Mouse (Mus musculus) layer of hippocampus, adult 11-12 months (tissue): ENCODE data around the gene Ren1.

Experiments used
- DNase-seq: peaks from one replicate; pipeline ENCODE4 v3.0.0; 2022; ENCODE audit warnings: low spot score

Gene Ren1

DNA sequence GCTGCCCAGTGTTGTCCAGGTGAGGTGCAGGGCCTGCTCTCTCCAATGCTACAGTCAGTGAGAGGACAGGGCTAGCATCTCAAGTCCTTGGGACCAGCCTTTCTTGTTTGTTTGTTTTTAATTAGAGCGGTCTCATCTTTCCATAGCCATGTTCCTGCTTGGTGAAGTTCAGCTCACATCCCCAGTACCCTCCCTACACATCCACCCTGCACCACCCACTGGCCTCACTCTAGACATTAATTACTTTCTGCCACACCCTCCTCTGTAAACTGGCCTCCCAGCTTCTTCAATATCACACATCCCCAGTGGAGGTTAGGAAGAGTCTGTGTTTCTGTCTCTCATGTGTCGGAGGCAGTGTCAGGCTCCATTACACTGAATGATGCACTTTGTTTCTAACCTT lies 6.0 kb upstream of the Ren1 start:
- DNase-seq: no peak

GRCm38 (mm10) chr1:133346531-133346930 lies 3.8 kb upstream of the Ren1 start:
- no peak for DNase-seq

GRCm38 (mm10) chr1:133347226-133347625 lies 3.1 kb upstream of the Ren1 start:
- DNase-seq: no peak

DNA sequence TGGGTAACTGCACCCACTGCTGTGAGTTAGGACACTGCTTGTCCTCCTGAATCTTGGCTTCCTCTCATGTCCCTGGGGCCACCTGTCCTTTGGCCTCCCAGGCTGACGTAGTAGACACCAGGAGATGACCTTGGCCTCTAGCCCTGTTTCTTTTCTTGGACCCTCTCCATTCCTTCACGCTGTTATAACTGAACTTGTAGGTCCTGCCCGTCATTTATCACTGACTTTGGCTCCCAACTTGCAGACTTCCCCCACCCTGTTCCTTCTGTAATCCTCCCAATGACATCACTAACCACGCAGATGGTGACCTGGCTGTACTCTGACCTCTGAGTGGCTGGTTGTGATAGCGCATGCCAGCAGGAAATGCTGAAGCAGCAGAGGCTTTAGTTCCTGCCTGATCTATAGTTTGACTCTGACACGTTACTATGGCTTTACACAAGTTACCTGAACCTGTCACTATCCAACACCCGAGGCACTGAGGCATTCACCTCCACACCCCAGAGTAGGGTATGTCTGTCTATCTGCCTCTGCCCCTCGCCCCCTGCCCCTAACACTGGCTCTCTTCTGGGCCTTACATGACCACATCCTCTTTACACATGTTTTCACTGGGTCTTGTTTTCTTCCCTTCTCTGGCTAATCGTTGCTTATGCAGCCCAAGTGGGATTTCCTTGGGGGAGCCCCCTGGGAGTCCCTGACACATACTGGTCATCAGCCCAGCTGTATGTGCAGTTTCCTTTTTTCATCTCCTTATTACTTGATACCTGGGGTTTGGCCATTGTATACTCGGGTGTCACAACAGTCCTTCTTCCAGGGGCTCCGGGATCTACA lies 2.4 kb upstream of the Ren1 start:
- DNase-seq: no peak

DNA sequence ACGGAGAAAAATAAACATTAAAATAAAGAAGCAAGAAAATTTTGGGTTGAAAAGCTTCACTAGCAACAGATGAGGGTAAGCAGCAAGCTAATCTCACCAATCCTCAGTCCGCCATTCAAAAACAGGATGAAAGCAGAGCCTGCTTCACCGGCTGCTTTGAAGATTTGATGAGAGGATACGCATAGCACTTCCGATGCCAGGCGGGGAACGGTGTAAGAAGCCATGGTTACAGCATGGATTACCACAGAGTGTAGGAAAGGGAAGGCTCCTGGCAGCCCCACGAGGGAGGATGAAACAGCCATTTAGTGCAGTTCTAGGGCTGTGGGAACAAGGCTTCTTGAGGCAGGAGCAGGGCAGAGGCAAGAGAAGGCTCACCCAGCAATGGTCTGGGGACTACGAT lies 1.5 kb downstream of the Ren1 start:
- no peak for DNase-seq

DNA sequence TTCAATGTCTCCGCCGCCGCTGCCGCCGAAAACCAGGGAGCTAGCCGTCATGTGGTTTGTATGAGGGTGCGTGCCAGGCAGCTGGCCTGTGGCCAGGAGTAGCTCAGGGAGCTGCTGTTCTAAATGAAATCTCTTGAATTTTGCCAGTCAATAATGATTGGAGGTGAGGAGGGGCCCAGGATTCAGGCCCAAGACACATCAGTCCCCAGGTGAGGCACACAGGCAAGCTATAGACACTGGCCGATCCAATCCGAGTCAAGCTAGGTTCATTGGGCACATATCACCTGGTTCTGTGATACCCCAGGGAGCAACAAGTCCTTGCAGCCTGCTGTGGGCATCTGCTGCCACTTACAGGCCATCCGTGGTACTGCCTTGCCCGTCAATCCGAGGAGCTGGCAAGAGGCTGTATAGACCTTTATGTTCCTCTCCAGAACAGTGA lies 3.1 kb downstream of the Ren1 start:
- peak; percentile 84 for DNase-seq

GRCm38 (mm10) chr1:133355469-133355868 lies 5.2 kb downstream of the Ren1 start:
- no peak for DNase-seq

GRCm38 (mm10) chr1:133355912-133356311 lies 5.6 kb downstream of the Ren1 start:
- no peak for DNase-seq

DNA sequence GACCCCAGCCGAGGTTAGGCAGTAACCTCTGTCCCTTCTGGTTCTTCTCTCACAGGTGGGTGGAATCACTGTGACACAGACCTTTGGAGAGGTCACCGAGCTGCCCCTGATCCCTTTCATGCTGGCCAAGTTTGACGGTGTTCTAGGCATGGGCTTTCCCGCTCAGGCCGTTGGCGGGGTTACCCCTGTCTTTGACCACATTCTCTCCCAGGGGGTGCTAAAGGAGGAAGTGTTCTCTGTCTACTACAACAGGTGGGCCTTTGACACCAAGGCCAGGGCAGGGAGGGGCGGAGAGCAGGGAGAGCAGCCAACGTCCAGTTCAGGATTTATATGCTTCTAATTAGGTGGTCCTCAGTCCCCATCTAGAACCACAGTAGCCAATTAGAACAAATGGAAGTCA lies 6.0 kb downstream of the Ren1 start:
- no peak for DNase-seq

DNA sequence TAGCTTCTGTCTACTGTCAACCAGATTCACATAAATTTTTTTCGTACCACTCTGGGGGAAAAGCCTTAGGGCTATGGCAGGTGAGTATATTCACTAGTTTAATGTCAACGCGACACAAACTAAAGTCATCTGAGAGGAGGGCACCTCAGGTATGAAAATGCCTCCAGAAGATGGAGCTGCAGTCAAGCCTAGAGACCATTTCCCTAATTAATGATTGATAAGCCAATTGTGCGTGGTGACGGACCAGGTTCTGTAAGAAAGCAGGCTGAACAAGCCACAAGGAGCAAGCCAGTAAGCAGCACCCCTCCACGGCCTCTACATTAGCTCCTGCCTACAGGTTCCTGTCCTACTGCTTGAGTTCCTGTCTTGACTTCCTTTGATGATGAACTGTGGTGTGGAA lies 10.7 kb downstream of the Ren1 start:
- no peak for DNase-seq

GRCm38 (mm10) chr1:133362103-133362502 lies 11.8 kb downstream of the Ren1 start:
- no peak for DNase-seq

DNA sequence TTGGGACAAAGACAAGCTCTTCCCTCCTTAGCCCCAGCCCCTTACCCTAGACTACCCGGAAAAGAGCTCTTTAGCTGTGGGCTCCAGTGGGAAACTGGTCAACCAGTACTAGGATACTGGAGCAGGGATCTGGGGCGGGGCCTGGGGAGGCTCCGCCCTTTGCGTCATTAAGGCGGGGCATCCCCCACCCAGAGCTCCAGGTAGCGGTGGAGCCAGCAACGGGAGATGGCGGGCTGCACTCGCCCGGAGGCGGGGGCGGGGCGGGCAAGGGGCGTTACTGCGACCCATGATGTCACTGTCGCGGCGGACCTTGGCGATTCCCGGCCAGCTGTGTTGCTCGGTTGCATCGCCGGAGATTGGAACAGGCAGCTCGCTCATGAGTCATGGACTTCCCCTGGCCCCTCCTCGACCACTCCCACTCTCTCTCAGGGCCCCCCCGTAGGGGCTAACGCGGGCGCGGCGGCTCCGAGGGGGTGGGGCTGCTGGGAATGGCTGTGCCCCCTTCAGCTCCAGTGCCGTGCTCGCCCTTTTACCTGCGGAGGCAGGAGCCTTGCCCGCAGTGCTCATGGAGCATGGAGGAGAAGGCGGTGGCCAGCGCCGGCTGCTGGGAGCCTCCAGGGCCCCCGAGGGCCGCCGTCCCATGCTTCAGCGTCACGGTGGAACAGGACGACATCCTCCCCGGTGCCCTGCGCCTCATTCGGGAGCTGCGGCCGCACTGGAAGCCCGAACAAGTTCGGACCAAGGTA lies 13.1 kb downstream of the Ren1 start, which contains the start of gene Etnk2:
Gene Etnk2, plus strand, starts transcription at position 297 of the 746 bp plus-strand sequence.
- peak; percentile 63 for DNase-seq

DNA sequence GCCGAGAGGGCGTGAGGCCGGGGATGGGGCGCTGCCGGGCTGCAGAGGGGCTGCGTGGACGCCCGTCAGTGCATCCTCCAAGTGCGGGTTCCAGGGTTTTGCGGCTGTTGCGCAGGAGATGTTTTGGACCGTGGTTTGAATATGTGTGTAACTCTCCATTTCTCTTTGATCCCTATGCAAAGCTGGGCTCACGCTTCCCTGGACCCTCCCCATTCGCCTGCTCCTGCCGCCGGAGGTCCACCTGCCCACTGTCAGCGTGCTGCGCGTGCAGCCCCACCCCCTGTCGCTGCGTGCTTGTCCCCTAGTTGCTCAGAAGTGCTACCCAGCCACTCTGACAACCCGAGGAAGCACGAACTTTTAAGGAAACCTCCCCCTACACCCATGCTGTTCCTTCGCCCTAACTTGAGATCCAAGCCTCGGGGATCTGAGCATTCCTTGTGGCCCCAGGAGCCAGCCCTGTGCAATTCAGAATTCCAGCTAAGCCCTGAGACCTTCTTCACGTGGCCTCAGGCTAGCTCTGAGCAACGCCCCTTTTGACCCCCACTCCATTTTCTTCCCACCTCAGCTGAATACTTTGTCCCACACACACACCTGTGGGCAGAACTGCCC lies 13.8 kb downstream of the Ren1 start:
- DNase-seq: no peak

DNA sequence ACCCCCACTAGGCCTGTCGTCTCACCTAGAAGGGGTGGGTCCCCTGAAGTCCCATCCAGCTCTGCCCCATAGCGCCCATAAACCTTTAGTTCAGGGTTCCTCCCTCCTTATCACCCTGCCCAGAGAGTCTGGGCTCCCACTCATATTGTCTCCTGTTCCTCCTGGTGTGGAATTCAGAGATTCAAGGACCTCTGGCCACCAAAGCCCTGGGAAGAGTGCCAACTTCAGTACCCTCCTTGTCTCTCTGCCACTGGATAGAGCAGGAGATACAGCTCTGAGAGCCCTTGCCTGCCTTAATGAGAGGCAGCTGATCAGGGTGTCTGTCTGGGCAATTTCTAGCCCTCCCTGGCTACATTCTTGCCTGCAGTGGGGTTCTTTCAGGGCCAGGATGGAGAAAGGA lies 14.6 kb downstream of the Ren1 start:
- no peak for DNase-seq

GRCm38 (mm10) chr1:133366951-133367605 lies 16.8 kb downstream of the Ren1 start:
- no peak for DNase-seq

DNA sequence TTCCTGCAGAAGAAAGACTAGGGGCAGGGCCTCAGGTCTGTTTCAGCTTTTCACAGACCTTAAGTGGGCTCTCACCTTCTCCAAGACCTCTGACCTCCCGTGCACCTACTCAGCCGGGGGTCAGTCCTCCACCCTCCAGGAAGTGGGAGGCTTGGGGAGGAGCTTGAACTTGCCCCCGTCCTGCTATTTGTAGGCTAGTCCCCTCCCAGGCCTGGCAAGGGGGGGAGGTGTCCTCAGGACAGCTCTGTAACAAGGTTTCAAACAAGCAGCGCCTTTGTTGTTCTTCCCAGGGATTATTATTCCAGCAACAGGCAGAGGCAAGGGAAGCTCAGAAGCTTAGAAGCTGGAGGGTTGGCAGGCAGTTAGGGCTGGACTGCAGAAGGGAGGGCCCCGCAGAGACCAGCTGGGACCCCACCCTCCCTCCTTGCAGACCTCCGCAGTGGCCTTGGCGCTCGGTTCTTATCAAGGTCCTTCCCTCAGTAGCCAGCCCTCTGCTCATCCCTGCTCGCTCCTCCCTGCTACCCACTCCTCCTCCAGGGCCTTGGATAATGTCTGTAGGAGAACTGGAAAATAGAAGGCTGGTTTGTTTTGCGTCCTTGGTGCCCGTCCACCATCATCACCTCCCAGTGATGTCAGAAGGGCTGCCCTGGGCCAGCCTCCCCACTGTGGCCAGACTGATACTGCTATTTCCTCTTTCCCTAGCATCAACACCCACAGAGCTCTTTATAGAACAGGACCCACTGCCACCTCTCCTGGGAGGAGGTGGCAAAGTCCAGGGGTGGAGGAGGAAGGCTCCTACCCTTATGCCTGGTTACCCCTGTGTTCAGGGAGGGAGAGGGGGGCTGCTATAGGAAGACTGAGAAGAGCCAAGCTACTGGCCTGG lies 17.5 kb downstream of the Ren1 start:
- DNase-seq: no peak

DNA sequence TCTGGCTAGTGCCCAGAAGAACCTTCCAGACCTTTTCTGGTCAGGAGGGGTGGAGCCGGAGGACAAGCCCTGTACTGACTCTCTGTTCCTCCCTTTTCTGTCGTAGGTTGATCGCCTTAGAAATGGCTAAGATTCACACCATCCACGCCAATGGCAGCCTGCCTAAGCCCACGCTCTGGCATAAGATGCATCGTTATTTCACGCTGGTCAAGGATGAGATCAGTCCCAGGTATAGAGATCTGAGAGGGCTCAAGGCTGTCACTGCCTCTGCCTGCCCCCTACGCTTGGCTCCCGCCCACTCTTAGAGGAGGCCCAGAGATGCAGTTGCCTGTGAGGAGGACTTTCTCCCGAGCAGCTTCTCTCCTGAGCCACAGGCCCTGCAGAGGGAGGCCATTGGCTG lies 18.3 kb downstream of the Ren1 start:
- DNase-seq: no peak

DNA sequence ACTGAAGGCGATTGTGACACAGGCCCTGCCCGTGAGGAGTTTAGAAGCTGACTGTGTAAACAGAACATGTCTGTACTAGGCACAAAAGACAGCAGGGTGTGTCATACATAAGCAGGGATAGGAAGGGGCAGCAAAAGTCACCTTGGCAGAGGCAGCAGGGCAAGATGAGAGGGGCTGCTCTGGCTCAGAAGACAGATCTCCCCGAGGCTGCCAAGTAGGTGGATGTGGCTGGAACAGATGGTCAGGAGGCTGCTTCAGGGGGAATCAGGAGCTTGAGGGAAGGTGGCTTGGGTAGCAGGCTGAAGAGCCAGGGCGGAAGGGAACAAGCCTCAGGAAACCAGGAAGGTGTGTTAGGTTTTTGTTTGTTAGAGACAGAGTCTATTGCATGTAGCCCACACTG lies 20.0 kb downstream of the Ren1 start:
- DNase-seq: no peak

- no peak for DNase-seq
Measured at GRCm38 (mm10) chr1:133371431-133371830, 21.1 kb downstream of the Ren1 start.

GRCm38 (mm10) chr1:133372113-133372512 lies 21.8 kb downstream of the Ren1 start:
- DNase-seq: no peak

DNA sequence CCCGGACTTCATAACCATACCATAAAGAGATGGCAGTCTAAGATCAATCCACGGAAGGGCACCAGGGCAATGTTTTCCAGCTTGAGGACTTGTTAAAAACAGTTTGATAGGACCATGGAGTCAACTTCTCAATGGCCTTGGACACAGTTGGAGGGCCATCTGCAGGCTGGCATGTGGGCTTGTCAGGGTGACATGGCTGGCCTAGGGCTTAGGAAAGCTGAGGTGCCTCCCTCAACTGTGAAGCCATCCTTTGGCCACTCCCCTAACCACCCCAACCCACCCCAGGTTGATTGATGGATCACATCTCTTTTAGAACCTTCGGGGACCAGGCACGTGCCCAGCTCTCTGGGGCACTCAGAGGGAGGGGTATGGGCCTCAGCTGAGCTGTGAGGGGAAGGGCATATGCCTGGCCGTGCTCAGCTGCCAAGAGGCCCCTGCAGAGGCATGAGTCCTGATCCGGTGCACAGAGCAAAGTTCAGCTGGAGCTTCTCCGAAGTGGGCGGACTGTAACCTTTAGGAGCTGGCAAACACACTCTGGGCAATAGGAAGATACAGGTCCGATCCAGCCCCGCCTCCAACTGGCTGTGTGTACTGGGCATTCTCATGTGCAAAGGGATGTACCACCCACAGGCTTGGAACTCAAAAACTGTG lies 25.5 kb downstream of the Ren1 start:
- DNase-seq: no peak
